Mouse (Mus musculus): Measurements from ENCODE around the gene Fzd4. TPM values are rescaled to one million over a fixed set of nuclear protein-coding genes. Genes with fewer than 3 reads are reported as not detected.

Fzd4 gene
- total RNA-seq, 2 experiments from 2014 or later: 22.0 to 39.9 TPM

- DNase-seq: no peak
Measured at GRCm38 (mm10) chr7:89427101-89427500, 22.9 kb downstream of the Fzd4 start.

DNA sequence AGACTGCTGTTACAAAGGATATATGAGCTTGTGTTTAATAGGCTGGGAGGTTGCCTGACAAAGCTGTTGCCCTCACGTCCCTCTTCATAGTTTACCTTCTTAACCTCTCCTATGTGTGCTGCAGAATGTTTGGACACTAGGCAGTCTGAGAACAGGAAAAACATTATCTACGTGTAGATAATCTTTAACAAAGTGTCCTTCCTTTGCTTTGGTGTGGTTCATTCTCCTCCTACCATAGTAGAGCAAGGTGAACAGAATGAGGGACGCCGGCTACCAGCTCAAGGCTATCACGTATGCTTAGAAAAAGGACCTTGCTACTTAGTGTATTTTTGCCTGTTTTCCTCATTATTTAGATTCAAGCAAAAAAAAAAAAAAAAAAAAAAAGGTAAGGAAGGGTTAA is 24.6 kb downstream of the Fzd4 start:
- DNase-seq: no peak

- DNase-seq: no peak
Measured at GRCm38 (mm10) chr7:89429326-89429725, 25.2 kb downstream of the Fzd4 start.

DNA sequence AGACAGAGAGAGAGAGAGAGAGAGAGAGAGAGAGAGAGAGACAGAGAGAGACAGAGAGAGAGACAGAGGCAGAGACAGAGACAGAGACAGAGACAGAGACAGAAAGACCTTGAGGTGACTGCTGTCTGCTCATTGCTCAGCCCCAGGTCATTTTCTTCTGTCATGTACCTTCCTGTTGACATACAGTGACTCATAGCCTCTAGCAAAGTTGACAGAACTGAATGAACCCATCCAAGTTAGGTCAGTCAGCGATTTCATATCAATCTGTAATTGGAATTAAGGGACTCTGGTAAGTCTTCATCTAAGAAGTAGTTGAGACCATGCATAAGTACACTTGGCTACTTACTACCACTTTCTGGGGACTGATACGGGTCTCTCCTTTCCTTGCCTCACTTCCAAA is 27.0 kb downstream of the Fzd4 start:
- no peak for DNase-seq

DNA sequence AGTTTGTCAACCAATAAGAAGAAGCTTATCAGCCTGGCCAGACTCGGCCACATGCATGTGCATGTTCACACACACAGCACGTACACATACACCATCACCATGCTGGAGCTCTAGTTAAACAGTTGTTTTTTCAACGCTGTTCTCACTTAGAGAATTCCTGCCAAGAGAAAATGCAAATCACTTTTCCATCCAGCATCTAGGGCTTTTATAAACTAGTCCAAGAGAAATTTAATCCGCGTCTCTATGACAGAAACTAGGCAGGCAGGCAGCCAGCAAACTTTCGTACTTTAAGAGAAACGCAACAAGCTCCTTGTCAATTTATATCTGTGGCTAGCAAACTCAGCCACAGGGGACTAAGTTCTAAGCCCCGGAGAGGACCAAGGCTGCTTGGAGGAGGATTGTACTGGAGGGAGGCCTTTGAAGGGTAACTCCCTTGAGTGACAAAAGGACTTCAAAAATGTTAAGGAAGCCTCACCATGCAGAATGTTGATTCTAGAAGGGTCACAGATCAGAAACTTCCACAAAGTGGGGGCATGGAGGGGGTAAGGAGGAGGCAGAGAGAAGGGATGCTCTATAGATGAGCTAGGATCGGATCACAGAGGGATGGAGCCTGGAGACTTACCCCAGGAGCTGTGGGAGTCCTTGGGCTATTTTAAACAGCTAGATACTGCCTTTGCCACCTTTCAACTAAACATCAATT is 29.2 kb downstream of the Fzd4 start:
- DNase-seq: no peak

GRCm38 (mm10) chr7:89433893-89434616 is 29.9 kb downstream of the Fzd4 start:
- no peak for DNase-seq

GRCm38 (mm10) chr7:89436404-89436803 is 32.2 kb downstream of the Fzd4 start:
- no peak for DNase-seq

- DNase-seq: no peak
Measured at GRCm38 (mm10) chr7:89437589-89437988, 33.4 kb downstream of the Fzd4 start.

- no peak for DNase-seq
Measured at GRCm38 (mm10) chr7:89441291-89441690, 37.1 kb downstream of the Fzd4 start.

DNA sequence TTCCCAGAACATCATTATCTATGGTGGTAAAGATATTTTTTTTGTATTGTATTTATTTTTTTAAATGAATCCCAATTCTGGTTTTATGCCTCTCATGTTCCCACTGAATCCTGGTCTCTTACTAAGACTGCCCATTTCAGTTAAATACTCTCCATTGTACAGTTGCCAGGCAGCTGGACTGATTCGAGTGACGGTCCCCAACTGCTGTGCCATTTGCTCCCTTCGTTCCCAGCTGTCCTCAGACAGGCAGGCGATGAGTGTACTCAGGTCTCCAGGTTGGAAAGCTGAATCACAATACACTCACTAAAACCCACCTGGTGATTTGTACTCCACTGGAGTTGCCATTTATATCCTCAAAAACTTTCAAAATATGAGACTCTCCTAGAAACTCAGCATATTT is 38.1 kb downstream of the Fzd4 start:
- DNase-seq: no peak

- DNase-seq: no peak
Measured at GRCm38 (mm10) chr7:89445137-89445536, 41.0 kb downstream of the Fzd4 start.

DNA sequence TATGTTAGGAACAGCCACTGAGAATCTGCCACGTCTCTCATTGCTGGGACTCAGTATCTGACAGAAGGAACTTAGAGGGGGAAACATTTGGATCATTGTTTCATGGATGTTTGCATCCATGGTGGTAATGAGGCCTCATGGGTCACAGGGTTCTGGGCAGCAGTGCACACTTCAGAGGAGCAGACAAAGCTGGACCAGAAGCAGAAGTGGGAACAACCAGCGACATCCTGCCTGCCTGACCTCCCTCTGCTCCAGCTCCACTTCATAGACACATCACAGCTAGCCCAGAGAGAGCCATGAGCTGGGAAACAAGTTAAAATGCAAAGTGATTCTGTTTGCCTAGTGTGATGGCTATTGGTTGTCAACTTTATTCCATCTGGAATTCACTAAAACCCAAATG is 46.2 kb downstream of the Fzd4 start:
- no peak for DNase-seq

- no peak for DNase-seq
Measured at GRCm38 (mm10) chr7:89456380-89457076, 52.4 kb downstream of the Fzd4 start.

GRCm38 (mm10) chr7:89459691-89460090 is 55.5 kb downstream of the Fzd4 start:
- no peak for DNase-seq

DNA sequence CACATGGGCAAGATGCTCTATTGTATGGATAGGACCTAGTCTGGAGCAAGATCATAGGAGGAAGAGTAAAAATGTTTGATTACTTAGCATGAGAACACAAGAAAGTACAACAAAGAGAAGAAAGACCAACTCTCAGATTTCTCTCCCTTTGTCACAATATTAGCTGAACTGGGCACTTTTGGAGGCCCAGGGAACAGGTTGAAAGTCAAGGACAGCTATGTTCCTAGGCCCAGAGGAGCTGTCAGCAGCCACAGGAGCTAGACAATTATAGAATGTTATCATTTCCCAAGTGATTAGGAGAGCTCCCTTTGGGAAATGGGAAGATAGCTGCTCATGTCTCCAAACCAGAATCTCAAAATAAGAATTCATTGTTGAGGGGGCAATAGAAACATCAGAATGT is 56.8 kb downstream of the Fzd4 start:
- no peak for DNase-seq

- DNase-seq: no peak
Measured at GRCm38 (mm10) chr7:89461351-89461750, 57.2 kb downstream of the Fzd4 start.

Other genes with a start within 250 kb of the Fzd4 start
- gene Tmem135, start 133 bp upstream of the Fzd4 start, total RNA-seq (2021): 10 to 100 TPM; 13.1 to 21.6 TPM
- gene Prss23, start 122.8 kb downstream of the Fzd4 start, total RNA-seq (2021): 10 to 100 TPM; 43.0 to 50.5 TPM
- 100 to 1,000 TPM; 106 TPM for gene Me3, start 228.0 kb downstream of the Fzd4 start, total RNA-seq (2021)

All from gastrocnemius, postnatal 25 days (tissue).